Mouse (Mus musculus) G1E (cell line): ENCODE results near the gene Slx4ip.

ENCODE experiments used
- CTCF ChIP-seq: IDR thresholded peaks from 2 replicates; pipeline ENCODE4 v1.5.1; 2012; ENCODE audit warnings: low read depth, low read length, inconsistent platforms, mixed read lengths
- GATA1 ChIP-seq: IDR thresholded peaks from 2 replicates; pipeline ENCODE4 v1.6.1; 2012; ENCODE audit warnings: borderline replicate concordance, low read length, inconsistent platforms, mixed read lengths
- GATA2 ChIP-seq: IDR thresholded peaks from 2 replicates; pipeline ENCODE4 v1.6.1; 2012; ENCODE audit warnings: low read depth, low read length, inconsistent platforms, borderline replicate concordance
- POLR2AphosphoS5 ChIP-seq: IDR thresholded peaks from 2 replicates; pipeline ENCODE4 v1.6.1; 2012; ENCODE audit warnings: low read depth, low read length, inconsistent platforms; ENCODE audit not compliant: insufficient replicate concordance

DNA sequence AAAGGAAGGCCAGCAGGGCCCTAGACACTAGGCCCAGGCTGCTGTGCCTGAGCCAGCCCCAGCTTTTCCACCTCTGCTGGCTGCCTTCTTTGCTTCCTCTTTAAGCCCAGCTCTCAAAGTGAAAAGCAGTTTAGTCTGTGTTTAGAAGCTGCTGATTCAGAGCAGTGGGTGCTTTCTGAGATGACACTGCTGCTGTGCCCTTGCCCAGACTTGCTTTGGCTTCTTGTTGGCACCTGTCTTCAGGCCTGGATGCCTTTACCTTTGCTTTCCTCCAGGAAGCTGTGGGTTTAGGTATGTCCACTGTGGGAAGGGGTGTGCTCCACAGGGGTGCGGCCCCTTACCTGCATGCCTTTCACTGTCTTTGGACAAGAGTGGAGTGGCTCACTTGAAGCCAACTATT is 28.4 kb downstream of the Slx4ip start:
- TF ChIP-seq CTCF: no peak
- TF ChIP-seq GATA2: no peak
- TF ChIP-seq POLR2AphosphoS5: no peak
- no peak for TF ChIP-seq GATA1
